Mouse (Mus musculus) ZHBTc4 (cell line): Measurements from ENCODE around the gene Ttc28.

Source experiments
- DNase-seq: peaks from one replicate; pipeline ENCODE4 v3.0.0-alpha.2; 2011; ENCODE audit warnings: low read depth, low spot score

Ttc28 gene

GRCm38 (mm10) chr5:111267100-111267499, 387.5 kb downstream of the Ttc28 start:
- no peak for DNase-seq

GRCm38 (mm10) chr5:111268852-111269251, 389.2 kb downstream of the Ttc28 start:
- no peak for DNase-seq

DNA sequence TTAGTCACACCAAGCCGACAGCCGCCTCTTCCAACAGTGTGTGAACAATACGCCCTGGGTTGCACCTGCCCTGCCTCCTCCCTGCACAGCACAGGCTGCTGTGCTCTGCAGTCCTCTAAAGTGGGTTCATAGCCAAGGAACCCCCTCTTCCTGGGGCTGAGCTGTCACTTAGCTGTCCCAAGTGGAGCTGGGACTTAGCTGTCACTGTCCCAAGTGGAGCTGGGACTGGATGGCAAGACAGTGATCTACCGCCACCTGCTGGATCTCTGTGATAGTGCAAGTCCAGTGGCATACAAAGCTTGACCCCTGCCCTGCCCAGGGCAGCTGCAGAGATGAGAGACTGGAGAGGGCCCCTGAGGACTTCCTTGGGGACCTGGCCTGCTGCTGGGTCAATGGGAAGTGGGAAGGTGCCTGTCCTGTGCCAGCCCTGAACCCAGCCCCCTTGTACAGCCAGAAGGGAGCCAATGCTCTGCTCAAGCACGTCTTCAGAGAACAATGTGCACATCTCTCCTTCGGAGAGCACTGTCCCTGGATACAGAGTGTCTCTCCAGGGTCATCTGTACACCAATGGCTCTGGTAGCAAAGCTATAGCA, 390.1 kb downstream of the Ttc28 start:
- peak; percentile 67 for DNase-seq

GRCm38 (mm10) chr5:111270246-111271002, 390.8 kb downstream of the Ttc28 start:
- no peak for DNase-seq

DNA sequence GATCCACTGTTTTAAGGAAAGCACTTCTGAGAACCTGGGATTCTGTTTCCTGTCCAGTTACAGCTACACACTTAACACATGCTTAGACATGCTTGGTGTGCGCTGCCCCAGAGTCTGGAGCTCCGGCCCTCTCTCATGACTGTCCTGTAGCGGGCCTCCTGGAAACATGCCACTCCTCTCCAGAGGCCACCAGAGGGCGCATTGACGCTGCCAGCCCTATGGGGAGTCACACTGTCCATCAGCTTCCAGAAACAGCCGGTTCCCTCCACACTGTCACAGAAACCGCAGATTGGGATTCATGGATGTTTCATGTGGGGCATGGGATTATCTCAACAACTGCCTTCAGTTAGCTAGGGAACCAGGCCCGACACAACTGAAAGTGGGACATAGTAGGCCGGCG, 394.0 kb downstream of the Ttc28 start:
- peak; percentile 48 for DNase-seq

GRCm38 (mm10) chr5:111274948-111275347, 395.3 kb downstream of the Ttc28 start:
- no peak for DNase-seq

DNA sequence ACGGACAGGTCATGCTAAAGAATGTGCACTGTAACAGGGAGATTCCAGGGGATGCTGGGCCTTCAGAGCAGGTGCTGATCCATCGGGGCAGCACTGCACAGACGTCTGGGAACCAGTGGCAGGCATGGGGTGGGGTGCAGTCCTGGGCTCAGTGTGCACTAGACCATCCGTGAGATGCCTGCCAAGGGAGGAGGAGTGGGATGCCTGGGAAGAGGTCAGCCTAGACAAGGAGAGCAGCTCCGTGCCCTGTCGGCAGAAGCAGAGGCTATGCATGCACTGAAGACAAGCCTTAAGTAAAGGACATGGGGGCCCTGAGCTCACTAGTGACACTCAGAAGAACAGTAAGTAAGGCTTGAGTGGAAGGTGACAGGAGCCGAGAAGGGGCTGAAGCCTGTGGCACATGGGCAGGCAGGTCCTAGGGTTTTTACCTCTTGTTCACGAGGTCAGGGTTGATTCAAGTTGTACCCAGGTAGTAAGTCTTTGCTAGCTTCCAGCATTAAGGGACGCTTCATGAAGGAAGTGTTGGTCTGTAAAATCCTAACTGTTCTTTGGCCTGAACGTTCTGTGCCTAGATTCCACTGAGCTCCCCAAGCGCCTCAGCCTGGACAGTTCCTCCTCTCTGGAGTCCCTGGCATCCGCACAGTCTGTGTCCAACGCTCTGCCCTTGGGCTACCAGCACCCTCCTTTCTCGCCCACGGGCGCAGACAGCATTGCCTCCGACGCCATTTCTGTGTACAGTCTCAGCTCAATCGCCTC, 405.0 kb downstream of the Ttc28 start:
- DNase-seq: no peak

DNA sequence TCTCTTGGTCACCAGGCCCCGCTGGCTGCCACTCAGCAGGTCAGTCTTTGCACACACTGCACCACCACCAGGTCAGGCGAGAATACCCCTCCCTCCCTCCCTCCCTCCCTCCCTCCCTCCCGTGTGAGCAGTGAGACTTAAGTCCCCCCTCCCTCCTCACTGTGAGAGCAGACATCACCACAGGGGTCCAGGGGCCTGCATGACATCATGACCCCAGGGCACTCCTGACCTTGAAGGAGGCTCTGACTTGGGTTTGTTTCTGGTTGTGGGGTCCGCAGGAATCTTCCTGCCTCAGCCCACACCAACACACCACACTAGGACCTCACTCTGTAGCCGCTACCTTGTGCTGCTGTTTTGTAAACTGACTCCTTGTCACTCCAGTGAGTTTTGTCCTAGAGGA, 408.0 kb downstream of the Ttc28 start:
- DNase-seq: peak; percentile 82

GRCm38 (mm10) chr5:111288486-111288885, 408.9 kb downstream of the Ttc28 start:
- DNase-seq: no peak

DNA sequence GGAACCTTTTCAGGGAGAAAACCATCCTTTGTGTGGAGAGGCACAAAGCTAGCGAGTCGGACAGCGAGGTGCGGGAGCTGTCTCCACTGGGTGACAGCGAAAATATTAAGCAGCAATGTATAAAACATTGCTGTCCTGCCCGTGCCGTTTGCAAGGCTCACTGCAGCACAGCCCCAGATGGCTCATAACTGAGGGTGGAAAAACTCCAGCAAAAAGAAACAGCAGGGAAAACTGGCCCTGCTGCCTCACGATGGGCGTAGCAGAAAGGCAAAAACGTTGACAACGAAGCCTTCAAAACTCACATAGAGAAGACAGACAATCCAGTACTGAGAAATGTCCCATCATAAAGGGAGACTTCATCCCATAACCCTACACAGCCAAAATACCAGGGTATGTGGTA, 410.5 kb downstream of the Ttc28 start:
- DNase-seq: no peak

DNA sequence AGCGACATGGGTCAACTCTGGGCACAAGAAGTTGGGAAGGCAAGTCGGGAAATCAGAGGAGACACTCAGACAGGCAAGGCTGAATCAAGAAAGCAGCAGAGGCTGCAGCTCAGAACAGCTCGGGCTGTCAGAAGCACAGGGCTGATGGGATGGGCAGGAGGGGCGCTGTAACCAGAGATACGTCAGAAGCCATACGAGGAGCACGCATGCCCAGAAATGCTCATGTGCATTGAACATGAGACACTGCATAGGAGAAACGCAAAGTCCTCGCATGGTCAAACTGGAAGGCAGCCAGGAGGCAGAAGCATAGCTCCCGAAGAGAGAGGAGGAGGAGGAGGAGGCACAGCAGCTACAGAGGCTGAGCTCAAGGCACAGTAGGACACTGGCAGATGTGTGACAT, 412.0 kb downstream of the Ttc28 start:
- DNase-seq: no peak

DNA sequence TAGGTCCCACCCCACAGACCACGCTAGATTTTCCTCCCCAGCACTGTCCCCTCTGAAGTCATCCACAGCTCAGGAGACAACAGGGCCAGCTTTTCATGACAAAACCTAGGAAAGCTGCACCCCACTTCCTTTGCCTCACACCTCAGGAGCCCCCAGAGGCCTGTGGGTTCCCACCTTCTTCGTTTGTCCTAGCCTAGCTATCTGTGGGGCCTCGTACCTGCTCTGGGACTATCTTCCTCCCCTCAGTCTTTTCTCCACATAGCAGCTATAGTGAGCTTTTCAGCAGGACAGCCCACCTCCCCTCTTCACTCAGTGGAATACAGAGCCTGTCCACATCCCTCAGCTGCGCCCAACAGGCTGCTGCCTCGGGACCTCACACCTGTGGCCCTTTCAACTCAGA, 418.2 kb downstream of the Ttc28 start:
- DNase-seq: no peak

DNA sequence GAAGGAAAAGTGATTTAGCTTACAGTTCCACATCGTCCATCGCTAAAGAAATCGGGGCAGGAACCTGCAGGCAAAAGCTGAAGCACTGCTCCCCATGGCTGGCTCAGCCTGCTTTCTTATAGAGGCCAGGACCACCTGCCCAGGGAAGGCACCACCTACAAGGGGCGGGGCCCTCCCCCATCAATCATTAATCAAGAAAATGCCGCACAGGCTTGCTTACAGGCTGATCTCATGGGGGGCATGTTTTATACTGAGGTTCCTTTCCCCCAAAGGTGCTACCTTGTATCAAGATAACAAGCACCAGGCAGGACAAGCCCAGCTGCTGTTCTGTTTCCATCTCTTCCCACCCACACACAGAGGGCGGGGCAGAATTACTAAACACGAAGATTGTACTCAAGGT, 419.1 kb downstream of the Ttc28 start:
- DNase-seq: no peak

DNA sequence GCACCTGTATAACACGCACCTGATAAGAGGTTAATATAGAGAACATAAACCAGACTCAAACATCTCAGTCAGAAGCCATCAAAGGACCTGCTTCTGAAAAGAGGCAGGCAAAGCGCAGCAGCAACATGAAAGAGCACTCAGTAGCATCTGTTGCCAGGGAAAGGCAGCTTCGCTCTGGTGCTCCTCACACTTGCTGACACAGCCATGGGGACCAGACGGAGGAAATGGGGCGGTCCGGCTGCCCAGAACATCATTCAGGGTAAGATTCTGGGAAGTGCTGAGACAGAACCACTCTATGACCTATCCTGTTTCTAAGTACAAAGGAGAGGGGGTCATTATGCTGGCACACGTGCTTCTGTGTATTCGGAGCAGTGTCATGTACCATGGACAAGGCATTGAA, 421.2 kb downstream of the Ttc28 start:
- no peak for DNase-seq

DNA sequence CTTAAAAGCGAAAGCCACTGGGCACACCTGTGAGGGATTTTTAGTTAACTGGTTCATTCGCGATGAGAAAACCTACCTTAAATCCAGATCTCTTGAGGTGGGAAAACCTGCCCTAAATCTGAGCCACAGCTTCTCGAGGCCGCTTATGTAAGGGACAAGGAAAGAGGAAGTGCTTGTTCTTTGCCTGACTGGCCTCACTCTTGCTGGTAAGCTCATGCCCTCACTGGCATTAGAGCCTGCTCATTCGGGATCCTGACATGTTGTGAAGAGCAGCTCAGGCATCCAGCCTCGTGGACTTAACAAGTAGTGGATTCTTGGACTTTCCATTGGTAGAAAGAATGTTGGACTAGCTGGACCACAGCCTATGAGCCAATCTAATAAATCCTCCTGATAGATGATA, 422.1 kb downstream of the Ttc28 start:
- DNase-seq: no peak

DNA sequence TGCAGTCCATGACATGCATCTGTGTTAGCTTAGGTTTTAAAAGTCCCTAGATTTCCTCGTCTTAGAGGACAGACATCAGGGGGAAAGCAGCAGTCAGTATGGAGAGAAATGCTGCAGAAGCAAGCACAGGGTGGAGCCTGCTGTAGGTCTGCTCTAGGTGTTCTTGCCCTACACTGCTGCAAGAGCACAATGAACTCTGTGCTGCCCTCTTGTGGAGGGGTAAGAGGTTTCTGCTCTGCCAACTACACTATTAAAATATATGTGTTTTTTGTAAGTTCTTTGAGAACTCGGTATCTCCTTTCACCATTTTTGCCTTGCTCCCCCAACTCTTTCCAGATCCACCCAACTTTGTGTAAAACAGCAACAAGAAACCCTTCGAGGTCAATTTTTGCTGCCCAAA, 425.1 kb downstream of the Ttc28 start:
- DNase-seq: no peak

DNA sequence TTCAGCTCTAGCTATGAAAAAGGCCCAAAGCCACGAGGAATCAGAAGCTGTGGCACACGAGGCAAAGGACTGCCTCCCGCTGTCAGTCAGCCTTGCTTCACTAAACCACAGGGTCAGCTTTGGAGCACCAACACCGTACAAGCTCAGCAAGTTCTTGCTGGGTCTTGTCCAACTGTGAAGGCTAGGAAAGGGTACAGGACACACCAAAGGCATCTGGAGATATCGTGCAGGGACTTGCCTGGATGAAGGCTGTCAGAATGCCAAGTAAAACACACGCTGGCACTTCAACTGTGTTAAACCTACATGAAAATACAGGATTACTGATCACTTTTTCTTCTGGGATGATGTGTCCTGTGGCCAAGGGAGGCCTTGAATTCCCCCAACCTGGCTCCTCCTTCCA, 430.6 kb downstream of the Ttc28 start:
- no peak for DNase-seq

DNA sequence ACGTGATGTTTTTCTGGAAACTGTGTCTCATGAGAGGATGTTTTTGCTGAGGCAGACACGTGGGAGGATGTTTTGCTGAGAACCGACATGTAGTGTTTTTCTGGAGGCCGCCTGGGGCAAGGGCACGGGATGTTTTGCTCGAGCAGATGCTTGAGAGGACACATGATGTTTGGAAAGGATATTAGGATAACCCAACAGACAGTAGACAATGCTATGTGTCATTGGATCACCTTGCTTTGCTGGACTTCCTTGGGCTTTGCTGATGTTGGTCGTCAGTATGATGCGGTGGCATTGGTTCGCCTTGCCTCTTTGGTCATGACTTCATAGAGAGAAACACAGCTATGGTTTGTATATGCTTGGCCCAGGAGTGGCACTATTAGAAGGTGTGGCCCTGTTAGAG, 434.2 kb downstream of the Ttc28 start:
- DNase-seq: no peak

- DNase-seq: no peak
Measured at GRCm38 (mm10) chr5:111315061-111315460, 435.5 kb downstream of the Ttc28 start.

DNA sequence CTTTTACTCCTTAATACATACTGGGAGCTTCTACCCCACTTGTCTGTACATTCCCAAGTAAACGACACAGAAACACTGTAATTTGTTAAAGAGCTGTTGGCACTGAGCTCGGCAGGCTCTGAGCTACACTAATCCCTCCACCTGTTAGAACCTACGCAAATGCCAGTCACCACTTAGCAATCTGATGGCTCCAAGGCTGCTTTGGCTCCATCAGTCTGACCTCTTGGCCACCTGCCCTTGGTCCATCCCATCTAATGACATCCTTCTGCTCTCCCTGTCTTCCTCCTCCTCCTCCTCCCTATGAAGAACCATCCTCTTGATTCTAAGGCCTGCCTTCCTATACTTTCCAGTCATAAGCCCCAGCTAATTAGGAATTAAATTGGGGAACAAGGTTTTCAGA, 437.9 kb downstream of the Ttc28 start:
- no peak for DNase-seq

- no peak for DNase-seq
Measured at GRCm38 (mm10) chr5:111318946-111319345, 439.3 kb downstream of the Ttc28 start.

DNA sequence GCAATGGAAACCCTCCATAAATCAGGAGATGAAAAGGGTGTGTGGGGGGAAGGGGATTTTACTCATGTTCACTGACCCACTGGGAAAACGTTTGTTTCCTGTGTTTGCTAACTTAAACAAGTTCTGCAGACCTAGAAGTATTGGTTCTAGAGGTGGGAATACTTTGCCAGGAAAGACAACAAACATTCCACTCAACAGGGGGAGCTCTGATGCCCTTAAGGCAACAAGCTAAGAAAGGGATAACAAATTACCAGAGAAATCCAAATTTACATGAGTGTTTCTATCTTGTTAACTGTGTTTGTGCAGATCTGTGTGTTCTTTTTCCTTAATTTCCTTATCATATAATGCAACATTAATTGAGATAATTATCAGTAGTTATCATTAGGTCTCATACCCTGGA, 446.2 kb downstream of the Ttc28 start:
- DNase-seq: peak; percentile 53

DNA sequence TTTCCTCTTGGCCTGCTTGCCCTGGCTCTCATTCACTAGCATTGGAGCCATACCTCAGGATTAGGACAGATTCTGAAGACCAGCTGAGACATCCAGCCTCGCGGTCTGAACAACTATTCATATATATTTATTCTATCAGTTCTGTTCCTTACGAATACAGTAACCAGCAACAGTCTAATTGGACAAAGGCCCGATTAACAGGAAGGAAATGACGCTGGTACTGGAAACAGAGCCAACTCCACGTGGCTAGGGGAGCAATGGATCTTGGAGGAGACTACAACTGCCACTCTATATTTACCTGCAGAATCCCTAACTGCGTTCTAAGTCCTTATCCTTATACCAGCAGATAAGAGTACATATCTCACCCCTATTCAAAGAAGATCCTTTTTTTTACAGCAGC, 447.8 kb downstream of the Ttc28 start:
- no peak for DNase-seq
